ENCODE assay signal across 8 mouse cellular contexts in the genomic region with DNA sequence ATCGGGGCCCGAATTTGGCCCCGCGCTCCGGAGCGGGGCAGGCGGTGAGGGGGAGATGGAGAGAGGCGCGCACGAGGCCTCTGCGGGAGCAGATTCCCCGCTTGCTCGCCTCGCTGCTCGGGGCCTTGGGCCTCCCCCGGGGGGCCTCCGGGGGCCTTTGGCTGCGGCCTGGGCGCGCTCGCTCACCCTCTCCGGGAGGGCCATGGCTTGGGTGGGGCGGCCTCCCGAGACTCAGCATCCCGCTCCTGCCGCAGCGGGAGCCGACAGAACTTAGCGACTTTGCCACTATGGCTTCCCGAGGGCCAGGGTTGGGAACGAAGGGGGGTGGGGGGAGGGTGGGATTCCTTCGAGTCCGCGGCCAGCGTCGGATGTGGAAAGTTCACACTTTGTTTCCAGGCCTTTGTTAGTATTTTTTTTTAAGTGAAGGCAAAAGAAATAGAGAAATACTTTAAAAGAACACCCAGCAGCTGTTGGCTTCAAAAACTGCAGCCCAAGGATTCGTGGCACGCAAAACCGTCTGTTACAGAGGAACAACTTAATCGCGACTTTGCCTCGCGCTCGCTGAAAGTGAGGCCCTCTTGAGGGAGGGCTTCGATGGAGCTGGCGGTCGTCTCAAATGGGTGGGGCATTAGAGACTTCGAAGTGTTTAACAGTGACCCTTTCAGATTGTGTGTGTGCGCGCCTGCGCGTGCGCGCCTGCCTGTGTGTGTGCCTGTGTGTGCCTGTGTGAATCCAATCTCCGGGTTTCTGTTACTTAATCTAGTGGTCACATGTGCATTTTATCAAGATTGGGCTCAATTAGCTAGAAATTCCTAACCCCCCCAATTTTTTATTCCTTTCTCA. TPM values are rescaled to one million over a fixed set of nuclear protein-coding genes. Genes with fewer than 3 reads are reported as not detected.
DNase-seq lines count a peak whose midpoint lies in the region; ATAC-seq and TF ChIP-seq lines count a peak whose summit lies in the region.

No protein-coding gene starts in this region.

- no peak for TF ChIP-seq EP300 in CH12.LX (IDR thresholded peaks at IDR 0.05; ENCODE audit: low read length)

- DNase-seq in CH12.LX (ENCODE audit: extremely low read depth) = peak; percentile 85
- peak; percentile 67 for DNase-seq in brain, embryonic 18.5 days (ENCODE audit: low read depth, low spot score)
- peak; percentile 85 for DNase-seq in fibroblast of lung, adult 2 months (ENCODE audit: low read depth)
- peak; percentile 88 for DNase-seq in kidney, postnatal 10 days
- peak; percentile 70 for DNase-seq in liver, embryonic 13.5 days
- DNase-seq in testis, postnatal 10 days (ENCODE audit: low spot score) = peak; percentile 88

- H3K27me3 ChIP-seq in CH12.LX (replicated peaks) = peaks cover 11% of the 10 kb centered on the region
- no peaks in the 10 kb centered on the region for H3K27me3 ChIP-seq in heart, embryonic 13.5 days (replicated peaks)
- no peaks in the 10 kb centered on the region for H3K27me3 ChIP-seq in liver, embryonic 13.5 days
- H3K27me3 ChIP-seq in neural tube, embryonic 13.5 days = no peaks in the 10 kb centered on the region

- peak overlapping the region; percentile 59 to 75 (median 74) for H3K4me3 ChIP-seq in CH12.LX (replicated peaks in 1 of 3; ENCODE audit: low read depth in 2 of 3, low read length in 2 of 3, poor library complexity in 1 of 3)
- peak overlapping the region; percentile 99 for H3K4me3 ChIP-seq in heart, embryonic 13.5 days
- H3K4me3 ChIP-seq in liver, embryonic 13.5 days (replicated peaks) = peak overlapping the region; percentile 91
- peak overlapping the region; percentile 99 for H3K4me3 ChIP-seq in neural tube, embryonic 13.5 days

- H3K79me2 ChIP-seq in CH12.LX (replicated peaks; ENCODE audit: control insufficient read depth, extremely low read depth, insufficient read depth, poor library complexity, severe bottlenecking) = peaks cover 9% of the 10 kb centered on the region

- H3K4me1 ChIP-seq in CH12.LX (ENCODE audit: control insufficient read depth in 1 of 2, insufficient read depth in 2 of 2) = peaks cover 0 to 43% of the 10 kb centered on the region in 2 experiments; a peak in 3 of 4 replicates
- peaks cover 51% of the 10 kb centered on the region for H3K4me1 ChIP-seq in heart, embryonic 13.5 days
- H3K4me1 ChIP-seq in liver, embryonic 13.5 days (replicated peaks) = peaks cover 63% of the 10 kb centered on the region
- H3K4me1 ChIP-seq in neural tube, embryonic 13.5 days (replicated peaks) = peaks cover 54% of the 10 kb centered on the region

- peak; percentile 54 for TF ChIP-seq POLR2A in CH12.LX (IDR thresholded peaks at IDR 0.05; ENCODE audit: low read depth, low read length)

- no peak for TF ChIP-seq CTCF in CH12.LX (conservative IDR thresholded peaks at IDR 0.05 in 1 of 2, IDR thresholded peaks at IDR 0.05 in 1 of 2; ENCODE audit: low read depth in 2 of 2, low read length in 2 of 2)

- peak overlapping the region; percentile 66 for H3K27ac ChIP-seq in CH12.LX (ENCODE audit: insufficient read depth, low read depth)
- peak overlapping the region; percentile 100 for H3K27ac ChIP-seq in heart, embryonic 13.5 days (replicated peaks)
- peak overlapping the region; percentile 96 for H3K27ac ChIP-seq in liver, embryonic 13.5 days
- peak overlapping the region; percentile 99 for H3K27ac ChIP-seq in neural tube, embryonic 13.5 days (replicated peaks)

- TF ChIP-seq RAD21 in CH12.LX (IDR thresholded peaks at IDR 0.05; ENCODE audit: low read depth, low read length) = no peak

- H3K9me3 ChIP-seq in CH12.LX (replicated peaks; ENCODE audit: low read length) = no peaks in the 10 kb centered on the region
- H3K9me3 ChIP-seq in heart, embryonic 13.5 days = no peaks in the 10 kb centered on the region
- H3K9me3 ChIP-seq in liver, embryonic 13.5 days (replicated peaks) = no peaks in the 10 kb centered on the region
- H3K9me3 ChIP-seq in neural tube, embryonic 13.5 days = no peaks in the 10 kb centered on the region

- in situ Hi-C loops in CH12.LX (cut with MboI; ENCODE audit: low pct_ligation_motif_present, low pct_unique_long_range_greater_than_20kb, low sequenced_read_pairs) = no loop called here

- peak overlapping the region; percentile 72 for H3K9ac ChIP-seq in CH12.LX (ENCODE audit: insufficient read depth, low read depth)
- peak overlapping the region; percentile 100 for H3K9ac ChIP-seq in heart, embryonic 13.5 days
- peak overlapping the region; percentile 98 for H3K9ac ChIP-seq in liver, embryonic 13.5 days
- peak overlapping the region; percentile 100 for H3K9ac ChIP-seq in neural tube, embryonic 13.5 days

- WGBS in heart, embryonic 13.5 days = under 1% methylated on average over 55 of the region's 55 CpGs
- 0% methylated on average over 54 of the region's 55 CpGs for WGBS in liver, embryonic 13.5 days (ENCODE audit: insufficient replicate concordance)
- WGBS in neural tube, embryonic 13.5 days = under 1% methylated on average over 53 of the region's 55 CpGs

- dilution Hi-C loops in CH12.LX (cut with MboI; ENCODE audit: extremely low pct_ligation_motif_present, extremely low pct_unique_long_range_greater_than_20kb, low sequenced_read_pairs) = no loop called here

- peak overlapping the region; percentile 52 for H3K4me2 ChIP-seq in CH12.LX (ENCODE audit: insufficient read depth, low read depth, poor library complexity, severe bottlenecking)
- peak overlapping the region; percentile 96 for H3K4me2 ChIP-seq in heart, embryonic 13.5 days
- peak overlapping the region; percentile 91 for H3K4me2 ChIP-seq in liver, embryonic 13.5 days
- H3K4me2 ChIP-seq in neural tube, embryonic 13.5 days = peak overlapping the region; percentile 92

- peaks cover 0 to 32% of the 10 kb centered on the region in 2 experiments for H3K36me3 ChIP-seq in CH12.LX (replicated peaks in 1 of 2; ENCODE audit: control insufficient read depth in 1 of 2, insufficient read depth in 1 of 2, low read length in 1 of 2)
- peaks cover 43% of the 10 kb centered on the region for H3K36me3 ChIP-seq in heart, embryonic 13.5 days
- H3K36me3 ChIP-seq in liver, embryonic 13.5 days = peaks cover 41% of the 10 kb centered on the region
- H3K36me3 ChIP-seq in neural tube, embryonic 13.5 days = peaks cover 17% of the 10 kb centered on the region

- ATAC-seq in heart, embryonic 13.5 days (ENCODE audit: extremely low read depth, insufficient number of reproducible peaks, low FRiP score, low TSS enrichment) = peak; percentile 43; the same call in 1 of the 2 replicates
- peak; percentile 67 for ATAC-seq in liver, embryonic 13.5 days (ENCODE audit: low read depth)
- peak; percentile 45 for ATAC-seq in neural tube, embryonic 13.5 days (ENCODE audit: low read depth)

TF ChIP-seq in CH12.LX, 34 proteins besides CTCF, POLR2A, EP300 and RAD21:
- TF ChIP-seq MAZ (IDR thresholded peaks at IDR 0.05; ENCODE audit: low read depth, low read length) = 0 out of 2 replicates have a peak, but pooled peaks have one; percentile 55
- TF ChIP-seq MAX (IDR thresholded peaks at IDR 0.05; ENCODE audit: low read length) = peak; percentile 42; the same call in 1 of the 2 replicates
- TF ChIP-seq UBTF (IDR thresholded peaks at IDR 0.05; ENCODE audit: low read depth, low read length) = peak; percentile 86; the same call in 1 of the 2 replicates
- TF ChIP-seq MYC (IDR thresholded peaks at IDR 0.05; ENCODE audit: low read depth, low read length) = 0 out of 2 replicates have a peak, but pooled peaks have one; percentile 14
- TF ChIP-seq BHLHE40 (IDR thresholded peaks at IDR 0.05; ENCODE audit: low read depth, low read length) = peak; percentile 62
- peak; percentile 78 for TF ChIP-seq NRF1 (IDR thresholded peaks at IDR 0.05; ENCODE audit: low read depth, low read length)
- peak; percentile 35; the same call in 1 of the 2 replicates for TF ChIP-seq NELFE (IDR thresholded peaks at IDR 0.05; ENCODE audit: low read depth, low read length)
- peak; percentile 54; the same call in 1 of the 2 replicates for TF ChIP-seq TBP (conservative IDR thresholded peaks at IDR 0.05; ENCODE audit: low read depth, low read length)
- TF ChIP-seq ZMIZ1 (IDR thresholded peaks at IDR 0.05; ENCODE audit: low read depth, low read length) = 0 out of 2 replicates have a peak, but pooled peaks have one; percentile 13
- TF ChIP-seq CHD1 (IDR thresholded peaks at IDR 0.05; ENCODE audit: low read depth, low read length) = no peak
- TF ChIP-seq CHD2 (IDR thresholded peaks at IDR 0.05; ENCODE audit: low read length) = no peak

RNA-seq across cellular contexts. Expression of gene Nedd4, which starts 0.8 kb away (rescaled TPM):
- 56.9 and 65.0 TPM in 2 replicates for total RNA-seq in CH12.LX (2012; rRNA removed)
- total RNA-seq in CH12.LX (2014; rRNA removed) = 189 and 206 TPM in 2 replicates
- polyA plus RNA-seq in CH12.LX (2012; ENCODE audit: insufficient read length, low read depth) = 196 and 211 TPM in 2 replicates
- 468 and 480 TPM in 2 replicates for polyA plus RNA-seq in heart, embryonic 13.5 days (2015; fragmentation: Nextera tagmentation; extraction: Ambion mirVana)
- 114 and 134 TPM in 2 replicates for polyA plus RNA-seq in liver, embryonic 13.5 days (2015; fragmentation: Nextera tagmentation; extraction: Ambion mirVana)
- 475 and 521 TPM in 2 replicates for polyA plus RNA-seq in neural tube, embryonic 13.5 days (2015; fragmentation: Nextera tagmentation; extraction: Ambion mirVana)

Comparison
In these comparisons a context has a peak if more than half of its experiments do, and no peak if none do; other contexts are left out.
1. Peak in every context shown above with its lines: DNase-seq, ATAC-seq, H3K4me3 ChIP-seq and H3K27ac ChIP-seq.